Mouse (Mus musculus) R1 (cell line): ENCODE measurements around the gene Gm21739.
"Not testable (repeated sequence)": the region's sequence is repeated elsewhere in the genome, so short reads cannot be mapped to it uniquely, and the experiment has no call there.

Source experiments
- DNase-seq: peaks from one replicate; pipeline ENCODE4 v3.0.0-alpha.2; 2018; ENCODE audit warnings: low read depth, low spot score

Gm21739 gene

DNA sequence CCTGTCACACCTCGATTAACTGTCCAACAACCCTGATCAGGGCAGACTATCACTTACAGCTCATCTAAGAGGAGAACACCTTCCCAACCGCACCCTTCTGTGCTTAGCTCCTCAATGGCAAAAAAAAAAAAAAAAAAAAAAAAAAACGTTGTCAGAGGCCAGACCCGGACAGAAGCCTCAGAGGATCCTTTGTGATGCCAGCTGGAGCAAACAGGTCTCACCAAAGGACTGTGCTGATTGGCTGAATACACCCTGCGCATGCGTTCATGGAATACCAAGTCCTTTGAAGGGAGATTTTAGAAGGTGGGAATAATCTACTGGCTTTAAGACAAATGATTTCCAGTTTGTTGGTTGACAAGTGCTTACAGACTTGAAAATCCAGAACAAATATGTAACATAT lies at the start of gene Gm21739:
Gene Gm21739, minus strand, starts transcription at position 101 of the 400 bp plus-strand sequence.
- DNase-seq: not testable (repeated sequence)
